Mouse (Mus musculus): Measurements from ENCODE around the gene Tap1.
"Not testable (repeated sequence)": the region's sequence is repeated elsewhere in the genome, so short reads cannot be mapped to it uniquely, and the experiment has no call there.

Gene Tap1

DNA sequence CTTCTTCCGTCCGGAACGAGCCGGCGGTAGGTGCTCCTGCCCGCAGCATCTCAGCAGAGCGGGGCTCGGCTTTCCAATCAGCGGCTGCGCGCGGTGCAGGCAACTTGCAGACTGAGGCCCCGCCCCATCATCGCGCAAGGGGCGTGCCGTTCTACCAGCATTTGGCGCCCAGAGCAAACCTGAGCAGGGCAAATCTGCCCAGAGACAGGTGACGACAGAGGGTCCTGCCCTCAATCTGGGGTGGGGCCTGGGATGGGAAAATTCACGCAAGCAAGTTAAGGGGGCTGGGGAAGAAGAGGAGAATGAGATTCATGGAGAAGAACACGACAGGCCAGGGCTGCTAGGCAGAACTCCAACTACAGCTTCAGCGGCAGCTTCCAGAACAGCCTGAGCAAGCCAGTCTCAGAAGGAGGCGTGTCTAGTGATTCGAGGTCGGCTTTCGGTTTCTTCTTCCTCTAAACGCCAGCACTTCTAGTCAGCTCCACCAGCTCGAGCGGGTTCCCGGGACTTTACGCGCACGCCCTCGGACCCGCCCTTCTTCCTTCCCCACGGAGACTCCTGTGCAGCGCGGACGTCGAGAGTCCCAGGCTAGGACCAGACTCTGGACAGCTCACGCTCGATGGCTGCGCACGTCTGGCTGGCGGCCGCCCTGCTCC, at the start of gene Tap1, which contains the start of gene Psmb9:
Gene Tap1, plus strand, starts transcription at position 293 of the 656 bp plus-strand sequence.
Gene Psmb9, minus strand, starts transcription at position 504 of the 656 bp plus-strand sequence.
- DNase-seq (ENCODE audit: low read depth, low spot score) = peak; percentile 94

DNA sequence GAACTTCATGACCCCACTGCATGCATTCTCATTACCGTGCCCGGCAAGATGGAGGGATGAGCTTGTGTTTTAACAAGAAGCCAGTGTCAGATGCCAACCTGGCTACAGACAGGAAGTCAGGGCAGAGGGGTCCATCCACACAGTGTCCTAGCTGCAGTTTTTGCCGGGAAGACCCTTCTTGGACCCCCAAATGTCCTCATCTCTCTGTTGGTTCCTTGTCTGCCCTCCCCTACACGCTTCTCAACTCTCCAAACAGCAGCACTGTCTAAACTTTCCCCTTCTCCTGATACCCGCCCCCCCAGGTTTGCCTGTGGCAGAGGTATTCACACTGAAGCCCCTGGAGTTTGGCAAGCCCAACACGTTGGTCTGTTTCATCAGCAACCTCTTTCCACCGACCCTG, 49.8 kb upstream of the Tap1 start:
- no peak for DNase-seq (ENCODE audit: low read depth, low spot score)

- no peak for DNase-seq (ENCODE audit: low read depth, low spot score)
Measured at GRCm38 (mm10) chr17:34138655-34139054, 48.7 kb upstream of the Tap1 start.

GRCm38 (mm10) chr17:34139416-34139815, 47.9 kb upstream of the Tap1 start:
- no peak for DNase-seq (ENCODE audit: low read depth, low spot score)

- DNase-seq (ENCODE audit: low read depth, low spot score) = no peak
Measured at GRCm38 (mm10) chr17:34140240-34140639, 47.1 kb upstream of the Tap1 start.

DNA sequence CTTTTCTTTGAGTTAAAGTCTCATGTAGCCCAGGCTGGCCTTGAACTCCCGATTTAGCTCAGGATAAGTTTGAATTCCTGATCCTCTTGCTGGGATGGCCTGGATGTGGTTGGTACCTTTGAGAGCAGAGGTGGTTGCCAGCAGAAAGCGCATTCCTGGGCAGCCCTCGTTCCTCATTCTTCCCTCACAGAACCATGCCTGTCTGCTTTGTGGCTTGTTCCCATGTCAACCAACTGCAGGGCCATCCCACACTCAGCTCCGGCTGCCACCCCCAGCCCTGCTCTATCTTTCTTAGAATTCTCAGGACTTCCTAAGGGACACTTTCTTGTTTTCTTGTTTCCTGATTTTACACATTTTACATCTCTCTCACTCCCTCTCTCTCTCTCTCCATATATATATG, 45.9 kb upstream of the Tap1 start:
- DNase-seq (ENCODE audit: low read depth, low spot score) = no peak

- no peak for DNase-seq (ENCODE audit: low read depth, low spot score)
Measured at GRCm38 (mm10) chr17:34142456-34143010, 44.8 kb upstream of the Tap1 start.

DNA sequence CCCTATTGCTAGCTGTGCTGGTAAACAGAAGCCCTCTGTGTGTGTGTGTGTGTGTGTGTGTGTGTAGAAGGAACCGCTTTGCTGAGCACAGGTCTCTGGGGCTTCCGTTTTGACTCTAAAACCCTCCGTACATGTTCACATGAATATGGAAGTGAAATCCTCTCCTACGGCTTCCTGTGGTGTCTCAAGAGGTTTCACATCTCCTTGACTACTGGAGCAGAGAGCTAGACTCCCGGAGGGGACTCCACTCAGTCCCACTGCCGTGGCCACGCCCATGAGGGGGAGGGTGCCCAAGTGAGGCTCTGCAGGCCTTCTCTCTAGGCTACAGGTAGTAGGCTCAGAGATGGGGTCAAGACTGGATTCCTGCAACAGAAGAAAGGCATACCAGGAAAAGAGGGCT, 44.3 kb upstream of the Tap1 start, which contains the start of gene H2-DMb2:
Gene H2-DMb2, plus strand, starts transcription at position 275 of the 400 bp plus-strand sequence.
- DNase-seq (ENCODE audit: low read depth, low spot score) = no peak

GRCm38 (mm10) chr17:34143461-34143860, 43.9 kb upstream of the Tap1 start:
- DNase-seq (ENCODE audit: low read depth, low spot score) = no peak

DNA sequence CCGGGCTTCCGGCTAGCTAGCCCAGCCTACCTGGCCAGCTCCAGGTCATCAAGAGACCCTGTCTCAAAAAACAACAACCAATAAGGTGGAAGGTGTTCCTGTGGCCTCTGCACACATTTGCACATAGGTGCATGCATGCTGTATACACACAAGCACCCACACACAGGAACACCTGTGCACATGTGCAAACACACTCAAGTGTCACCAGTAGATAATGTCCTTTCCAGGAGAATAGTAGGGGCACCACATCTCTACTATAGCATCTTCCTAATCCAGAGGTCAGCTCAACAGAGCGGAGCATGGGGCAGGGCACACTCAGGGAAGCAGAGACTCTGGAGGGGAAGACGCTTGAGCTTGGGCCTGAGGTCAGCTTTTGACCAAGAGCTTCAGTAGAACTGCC, 43.1 kb upstream of the Tap1 start:
- not testable (repeated sequence) for DNase-seq (ENCODE audit: low read depth, low spot score)

GRCm38 (mm10) chr17:34144960-34145371, 42.4 kb upstream of the Tap1 start:
- DNase-seq (ENCODE audit: low read depth, low spot score) = no peak

- no peak for DNase-seq (ENCODE audit: low read depth, low spot score)
Measured at GRCm38 (mm10) chr17:34152923-34153322, 34.4 kb upstream of the Tap1 start, which contains the start of gene H2-DMb1. TSS of gene H2-DMb1 (plus strand) at chr17:34153072.

DNA sequence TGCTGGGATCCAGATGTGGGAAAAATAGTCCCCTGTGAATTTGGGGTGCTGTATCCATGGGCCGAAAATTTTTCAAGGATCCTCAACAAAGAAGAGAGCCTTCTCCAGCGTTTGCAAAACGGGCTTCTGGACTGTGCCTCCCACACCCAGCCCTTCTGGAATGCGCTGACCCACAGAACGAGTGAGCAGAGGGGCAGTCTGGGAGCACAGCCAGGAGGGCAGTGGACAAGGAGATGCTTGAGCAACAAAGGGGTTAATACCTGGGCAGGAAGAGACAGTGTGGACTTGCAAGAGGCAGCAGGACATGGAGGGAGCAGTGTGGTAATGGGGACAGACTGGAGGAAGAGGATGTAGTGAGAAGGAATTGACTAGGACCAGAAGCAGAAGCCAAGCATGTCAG, 31.8 kb upstream of the Tap1 start:
- DNase-seq (ENCODE audit: low read depth, low spot score) = no peak

DNA sequence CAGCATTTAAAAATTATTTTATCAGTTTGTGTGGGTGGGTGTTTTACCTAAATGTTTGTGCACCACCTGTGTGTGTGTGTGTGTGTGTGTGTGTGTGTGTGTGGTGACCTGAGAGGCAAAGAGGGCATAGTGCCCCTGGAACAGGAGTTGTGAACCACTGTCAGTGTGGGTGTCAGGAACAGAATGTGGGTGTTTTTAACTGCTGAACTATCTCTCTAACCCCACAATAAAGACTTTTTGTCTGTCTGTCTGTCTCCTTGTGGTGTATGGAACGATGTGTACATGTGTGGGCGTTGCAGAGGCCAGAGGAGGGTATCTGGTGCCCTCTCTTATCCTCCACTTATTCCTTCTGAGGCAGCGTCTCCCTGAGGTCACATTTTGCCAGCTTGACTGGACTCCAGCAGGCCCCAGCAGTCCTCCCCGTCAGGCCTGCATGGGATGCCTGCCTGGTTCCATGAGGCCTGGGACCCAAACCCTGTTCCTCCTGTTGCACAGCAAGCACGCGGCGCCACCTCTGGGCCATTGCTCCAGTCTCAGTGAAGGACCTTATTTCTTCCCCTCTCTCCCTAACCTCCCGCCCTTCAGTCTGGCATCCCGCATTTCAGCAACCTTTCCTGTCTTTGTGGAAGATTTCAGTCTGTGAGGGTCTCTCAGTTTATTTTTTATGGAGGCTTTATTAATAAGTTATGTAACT, 23.0 kb upstream of the Tap1 start:
- no peak for DNase-seq (ENCODE audit: low read depth, low spot score)

DNA sequence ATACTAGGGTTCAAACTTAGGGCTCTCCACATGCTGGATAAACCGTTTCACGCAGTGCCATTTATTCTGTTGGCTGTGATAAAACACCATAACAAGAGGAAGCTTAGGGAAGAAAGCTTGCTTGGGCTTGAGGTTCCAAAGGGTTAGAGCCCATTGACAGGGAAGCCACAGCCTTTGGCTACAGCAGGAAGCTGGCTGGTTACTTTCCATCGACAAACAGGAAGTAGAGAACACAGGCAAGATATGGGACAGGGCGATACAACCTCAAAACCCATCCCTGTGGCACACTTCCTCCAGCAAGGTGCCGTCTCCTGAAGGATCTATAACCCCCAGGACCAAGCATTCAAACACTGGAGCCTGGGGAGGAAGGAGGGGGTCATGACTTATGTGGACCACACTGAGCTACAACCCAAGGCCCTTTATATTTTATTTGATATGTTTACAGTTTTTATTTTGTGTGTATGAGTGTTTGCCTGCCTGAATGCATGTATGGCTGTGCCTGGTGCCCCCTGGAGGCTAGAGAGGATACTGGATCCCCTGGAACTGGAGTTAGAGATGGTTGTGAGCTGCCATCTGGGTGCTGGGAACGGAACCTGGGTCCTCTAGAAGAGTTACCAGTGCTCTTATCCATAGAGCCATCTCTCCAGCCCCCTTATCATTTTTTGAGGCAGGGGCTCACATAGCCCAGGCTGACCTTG, 22.2 kb upstream of the Tap1 start:
- DNase-seq (ENCODE audit: low read depth, low spot score) = no peak

- DNase-seq (ENCODE audit: low read depth, low spot score) = peak; percentile 32
Measured at GRCm38 (mm10) chr17:34169279-34169678, 18.1 kb upstream of the Tap1 start.

- DNase-seq (ENCODE audit: low read depth, low spot score) = no peak
Measured at GRCm38 (mm10) chr17:34170487-34170876, 16.9 kb upstream of the Tap1 start.

DNA sequence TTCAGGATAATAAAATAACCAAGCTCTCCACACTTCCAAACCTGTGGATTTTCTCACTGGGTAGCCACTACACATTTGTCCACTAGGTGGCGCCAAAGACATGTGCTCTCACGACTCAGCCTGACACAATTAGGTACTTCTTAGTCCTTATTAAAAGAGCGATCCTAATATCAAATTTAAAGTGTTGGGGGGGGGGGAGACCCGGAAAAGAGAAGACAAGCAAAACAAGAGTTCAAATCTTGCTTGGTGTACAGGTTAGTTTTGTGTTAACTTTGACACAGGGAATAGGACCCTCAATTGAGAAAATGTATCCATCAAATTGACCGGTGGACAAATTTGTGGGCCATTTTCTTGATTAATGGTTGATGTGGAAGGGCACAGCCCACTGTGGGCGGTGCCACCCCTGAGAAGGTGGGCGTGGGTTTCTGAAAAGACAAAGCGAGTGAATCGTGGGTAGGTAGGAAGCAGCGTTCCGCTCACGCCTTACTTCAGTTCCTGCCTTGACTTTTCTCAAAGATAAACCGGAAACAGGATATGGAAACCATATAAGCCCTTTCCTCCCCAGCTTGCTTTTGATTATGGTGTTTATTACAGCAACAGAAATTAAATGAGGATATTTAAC, 16.4 kb upstream of the Tap1 start:
- peak; percentile 46 for DNase-seq (ENCODE audit: low read depth, low spot score)

DNA sequence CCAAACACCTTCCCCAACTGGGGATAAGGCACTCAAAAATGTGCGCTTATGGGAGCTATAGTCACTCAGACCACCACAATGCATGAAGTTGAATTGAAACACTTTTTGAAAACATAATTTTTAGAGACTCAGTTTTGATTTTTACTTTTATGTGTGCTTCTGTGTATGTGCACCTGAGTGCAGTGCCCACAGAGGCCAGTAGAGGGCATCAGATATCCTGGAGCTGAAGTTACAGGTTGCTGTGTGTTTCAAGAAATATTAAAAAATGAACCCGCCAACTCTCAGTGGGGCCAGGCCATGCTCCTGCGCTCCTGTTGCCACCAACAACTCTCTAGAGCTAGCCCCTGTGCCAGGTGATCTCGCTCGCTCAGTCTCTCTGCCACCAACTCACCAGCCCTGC, 14.8 kb upstream of the Tap1 start:
- no peak for DNase-seq (ENCODE audit: low read depth, low spot score)

- no peak for DNase-seq (ENCODE audit: low read depth, low spot score)
Measured at GRCm38 (mm10) chr17:34174075-34174474, 13.3 kb upstream of the Tap1 start.

- no peak for DNase-seq (ENCODE audit: low read depth, low spot score)
Measured at GRCm38 (mm10) chr17:34177179-34177578, 10.2 kb upstream of the Tap1 start.

GRCm38 (mm10) chr17:34179019-34179418, 8.3 kb upstream of the Tap1 start:
- no peak for DNase-seq (ENCODE audit: low read depth, low spot score)
